Mouse (Mus musculus) limb, embryonic 13.5 days (tissue): Measurements from ENCODE around the gene Cd163. TPM values are rescaled to one million over a fixed set of nuclear protein-coding genes. Genes with fewer than 3 reads are reported as not detected.

ENCODE experiments used
- ATAC-seq: fragments of 200-750 bp; cut with Nextera tagmentation; 2 replicates; pipeline ENCODE4 v1.8.0; 2017; ENCODE audit warnings: low read depth, moderate number of reproducible peaks, moderate TSS enrichment; ENCODE audit not compliant: low FRiP score
- H3K27ac ChIP-seq: fragments of 300-500 bp; sonication (generic); 2 replicates; pipeline ENCODE4 v1.5.1; 2015; ENCODE audit warnings: inconsistent platforms, mild to moderate bottlenecking, moderate library complexity
- H3K27me3 ChIP-seq: fragments of 300-500 bp; sonication (generic); 2 replicates; pipeline ENCODE4 v1.6.1; 2015; ENCODE audit warnings: mild to moderate bottlenecking, inconsistent platforms
- H3K36me3 ChIP-seq: fragments of 300-500 bp; sonication (generic); 2 replicates; pipeline ENCODE4 v1.6.1; 2015; ENCODE audit warnings: inconsistent platforms, mild to moderate bottlenecking, moderate library complexity
- H3K4me1 ChIP-seq: fragments of 300-500 bp; sonication (generic); 2 replicates; pipeline ENCODE4 v1.6.1; 2015; ENCODE audit warnings: inconsistent platforms
- H3K4me2 ChIP-seq: fragments of 300-500 bp; sonication (generic); replicated peaks from 2 replicates; pipeline ENCODE4 v1.6.1; 2015; ENCODE audit warnings: inconsistent platforms, mild to moderate bottlenecking, moderate library complexity
- H3K4me3 ChIP-seq: fragments of 300-500 bp; sonication (generic); 2 replicates; pipeline ENCODE4 v1.5.1; 2015; ENCODE audit warnings: moderate library complexity, mild to moderate bottlenecking, inconsistent platforms
- H3K9ac ChIP-seq: fragments of 300-500 bp; sonication (generic); 2 replicates; pipeline ENCODE4 v1.6.1; 2015; ENCODE audit warnings: mild to moderate bottlenecking, inconsistent platforms
- H3K9me3 ChIP-seq: fragments of 300-500 bp; sonication (generic); 2 replicates; pipeline ENCODE4 v1.6.1; 2016; ENCODE audit warnings: inconsistent platforms
- WGBS: fragments of 180-500 bp; shearing (Covaris S2); methylation state at CpG from one replicate; pipeline ENCODE4 v1.1.7; 2015; 5-methylcytosine and 5-hydroxymethylcytosine counted together
- polyA plus RNA-seq: library from polyadenylated mRNA; unstranded; fragments of >200 nt; fragmentation: Nextera tagmentation; extraction: Ambion mirVana; gene quantifications from 2 replicates; pipeline ENCODE4 v1.2.1, GENCODE M21; 2015

Gene Cd163
- polyA plus RNA-seq, 1 experiment from 2014 or later: not detected

DNA sequence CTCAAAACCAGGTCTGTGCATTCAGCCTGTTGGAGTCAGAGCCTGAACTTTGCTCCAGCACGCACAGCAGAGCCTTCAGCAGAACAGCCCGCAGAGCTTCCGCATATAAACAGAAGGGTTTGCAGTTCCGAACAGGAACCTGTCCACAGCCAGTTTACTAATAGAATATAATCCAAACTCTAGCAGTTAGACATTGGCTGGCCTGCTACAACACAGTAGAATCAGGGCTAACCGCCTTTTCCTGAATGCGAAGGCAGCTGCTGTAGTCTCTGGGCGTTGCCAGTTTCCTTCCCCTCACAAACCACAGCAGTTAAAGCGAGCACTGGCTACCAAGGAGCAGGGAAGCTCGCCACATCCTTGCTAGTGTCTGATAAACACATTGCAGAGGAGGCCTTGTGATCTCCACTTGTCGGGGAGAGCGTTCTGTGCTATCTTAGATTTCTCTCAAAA lies 71.0 kb downstream of the Cd163 start:
- Histone ChIP-seq H3K27ac (no peak overlapping the region), H3K27me3 (no peaks in the 10 kb centered on the region), H3K9ac (no peak overlapping the region), H3K36me3 (no peaks in the 10 kb centered on the region), H3K4me3 (no peak overlapping the region), H3K4me1 (no peaks in the 10 kb centered on the region), H3K4me2 (no peak overlapping the region), H3K9me3 (no peaks in the 10 kb centered on the region)
- no peak for ATAC-seq
- WGBS: 78% methylated on average over 11 of the region's 11 CpGs

DNA sequence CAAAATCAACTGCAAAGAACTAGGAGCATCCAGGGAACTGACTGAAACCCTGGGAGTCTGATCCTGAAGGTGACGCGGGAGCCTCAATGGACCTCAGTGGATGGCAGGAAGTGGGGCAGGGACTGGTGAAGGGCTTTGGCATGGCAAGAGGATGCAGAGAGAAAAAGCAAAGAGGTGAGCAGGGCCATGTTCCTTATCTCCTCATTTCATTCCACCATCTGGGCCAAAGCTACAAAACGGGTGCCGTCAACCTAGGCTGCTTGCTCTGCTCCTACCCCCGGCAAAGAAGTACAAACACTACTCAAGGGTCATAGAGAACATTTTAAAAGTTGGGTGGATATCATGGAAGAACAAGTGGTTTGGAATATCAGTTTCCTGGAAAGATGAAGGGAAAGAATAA lies 71.9 kb downstream of the Cd163 start:
- H3K4me3 ChIP-seq: no peak overlapping the region
- H3K4me1 ChIP-seq: no peaks in the 10 kb centered on the region
- no peak overlapping the region for H3K27ac ChIP-seq
- no peak overlapping the region for H3K4me2 ChIP-seq
- H3K9me3 ChIP-seq: no peaks in the 10 kb centered on the region
- no peak overlapping the region for H3K9ac ChIP-seq
- H3K27me3 ChIP-seq: no peaks in the 10 kb centered on the region
- 91% methylated on average over 5 of the region's 5 CpGs for WGBS
- no peak for ATAC-seq
- H3K36me3 ChIP-seq: no peaks in the 10 kb centered on the region

DNA sequence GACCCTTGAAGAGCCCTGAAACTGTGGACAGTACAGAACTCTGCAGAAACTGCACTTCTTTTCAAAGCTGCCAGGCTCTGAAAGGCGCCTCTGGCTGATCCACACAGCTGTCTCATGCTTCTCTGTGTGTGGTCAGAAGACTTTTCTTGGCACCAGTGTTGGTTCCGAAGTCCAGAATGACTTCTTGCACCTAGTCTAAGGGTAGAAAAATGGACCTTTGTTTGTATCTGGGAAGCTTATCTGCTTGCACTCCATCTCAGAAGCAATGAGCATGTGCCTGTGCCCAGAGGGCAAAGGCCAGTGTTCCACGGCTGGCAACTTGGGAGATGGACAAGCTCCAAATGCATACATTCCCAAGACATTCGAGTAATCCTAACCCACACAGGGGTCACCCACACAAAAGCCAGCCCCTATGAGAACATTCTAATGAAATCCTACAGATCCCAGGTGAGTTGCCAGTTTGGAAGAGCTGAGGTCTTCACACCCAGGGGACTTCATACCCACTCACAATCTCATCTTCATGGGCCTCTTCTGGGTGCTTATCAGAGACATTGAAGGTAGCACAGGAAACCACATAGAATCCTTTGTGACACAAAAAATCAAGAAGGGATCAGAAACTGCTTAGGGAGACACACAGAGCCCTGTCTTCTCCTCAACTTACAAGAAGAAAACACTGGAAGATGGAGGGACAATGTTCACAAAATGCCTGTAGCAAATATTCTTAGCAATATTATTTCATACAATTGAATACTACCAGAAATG lies 73.2 kb downstream of the Cd163 start:
- H3K36me3 ChIP-seq: no peaks in the 10 kb centered on the region
- no peak for ATAC-seq
- 75% methylated on average over 4 of the region's 4 CpGs for WGBS

DNA sequence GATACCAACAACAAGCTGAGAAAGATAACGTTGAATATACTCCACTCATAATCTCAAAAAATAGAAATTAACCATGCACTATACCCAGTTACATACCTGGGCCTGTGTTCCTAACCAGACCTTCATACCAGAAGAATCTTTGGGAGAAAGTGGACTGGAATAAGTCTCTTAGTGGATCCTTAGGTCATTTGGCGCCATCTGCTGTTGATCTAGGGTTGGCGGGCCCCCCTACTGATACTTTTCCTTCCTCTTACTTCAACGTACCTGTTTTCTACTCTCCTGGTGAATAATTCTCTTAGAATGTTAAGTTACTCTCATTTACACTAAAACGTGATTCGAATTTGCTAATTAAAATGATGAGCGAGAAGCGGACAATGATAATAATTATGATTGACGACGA lies 74.9 kb downstream of the Cd163 start:
- Histone ChIP-seq H3K4me3 (no peak overlapping the region), H3K36me3 (no peaks in the 10 kb centered on the region), H3K4me1 (no peaks in the 10 kb centered on the region), H3K9ac (no peak overlapping the region), H3K27ac (no peak overlapping the region), H3K4me2 (no peak overlapping the region), H3K9me3 (no peaks in the 10 kb centered on the region), H3K27me3 (no peaks in the 10 kb centered on the region)
- WGBS: 31% methylated on average over 10 of the region's 10 CpGs
- no peak for ATAC-seq

More for the DNA sequence above, 73.2 kb downstream of the Cd163 start:
- Histone ChIP-seq H3K27me3 (no peaks in the 10 kb centered on the region), H3K27ac (no peak overlapping the region), H3K9ac (no peak overlapping the region), H3K9me3 (no peaks in the 10 kb centered on the region), H3K4me3 (no peak overlapping the region), H3K4me2 (no peak overlapping the region), H3K4me1 (no peaks in the 10 kb centered on the region)

Other genes with a start within 250 kb of the Cd163 start
- not detected in 2 replicates for gene Vmn2r27, start 72.8 kb upstream of the Cd163 start, polyA plus RNA-seq
- 50.4 and 54.5 TPM in 2 replicates for gene Pex5, start 110.4 kb downstream of the Cd163 start, polyA plus RNA-seq
- 12.8 and 12.9 TPM in 2 replicates for gene Clstn3, start 160.1 kb downstream of the Cd163 start, polyA plus RNA-seq
- gene C1rl, start 188.5 kb downstream of the Cd163 start, polyA plus RNA-seq: 0.60 and 0.72 TPM in 2 replicates
- 0.80 and 1.3 TPM in 2 replicates for gene C1ra, start 207.7 kb downstream of the Cd163 start, polyA plus RNA-seq
- 1.8 and 1.9 TPM in 2 replicates for gene C1s1, start 237.7 kb downstream of the Cd163 start, polyA plus RNA-seq